Mouse (Mus musculus): ENCODE measurements around the gene Synpr.

DNA sequence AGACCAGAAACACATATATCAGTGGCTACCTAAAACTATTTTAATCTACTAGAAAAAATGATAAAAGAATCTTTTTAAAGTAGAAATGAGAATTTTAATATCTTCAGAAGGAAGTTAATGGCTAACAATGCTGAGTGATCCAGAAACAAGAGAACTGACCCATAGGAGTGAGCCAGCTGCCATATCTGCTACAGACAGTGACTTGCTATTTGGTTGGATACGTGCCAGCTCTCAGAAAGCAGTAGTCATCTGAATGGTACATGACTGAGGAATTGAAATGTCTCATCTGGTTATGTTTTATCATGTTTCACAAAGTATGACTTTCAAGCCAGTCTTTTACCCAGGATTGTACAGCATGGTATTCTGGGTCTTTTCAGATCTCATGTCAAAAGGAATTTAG is 282.7 kb downstream of the Synpr start:
- no peak for TF ChIP-seq POLR2A (IDR thresholded peaks at IDR 0.05; ENCODE audit: insufficient read depth, low read length)
- TF ChIP-seq CTCF (IDR thresholded peaks at IDR 0.05; ENCODE audit: low read depth, low read length), result no peak
